Mouse (Mus musculus) embryonic fibroblast, embryonic 13.5 days (primary cell): ENCODE data around the gene Abhd16b.

Experiments used
- CTCF ChIP-seq: IDR thresholded peaks from 2 replicates; pipeline ENCODE4 v1.5.1; 2011; ENCODE audit warnings: mild to moderate bottlenecking, control low read depth, low read length, moderate library complexity, borderline replicate concordance; ENCODE audit not compliant: insufficient read depth
- POLR2A ChIP-seq: IDR thresholded peaks from 2 replicates; pipeline ENCODE4 v1.6.1; 2011; ENCODE audit warnings: low read depth, mild to moderate bottlenecking, control low read depth, low read length, moderate library complexity

DNA sequence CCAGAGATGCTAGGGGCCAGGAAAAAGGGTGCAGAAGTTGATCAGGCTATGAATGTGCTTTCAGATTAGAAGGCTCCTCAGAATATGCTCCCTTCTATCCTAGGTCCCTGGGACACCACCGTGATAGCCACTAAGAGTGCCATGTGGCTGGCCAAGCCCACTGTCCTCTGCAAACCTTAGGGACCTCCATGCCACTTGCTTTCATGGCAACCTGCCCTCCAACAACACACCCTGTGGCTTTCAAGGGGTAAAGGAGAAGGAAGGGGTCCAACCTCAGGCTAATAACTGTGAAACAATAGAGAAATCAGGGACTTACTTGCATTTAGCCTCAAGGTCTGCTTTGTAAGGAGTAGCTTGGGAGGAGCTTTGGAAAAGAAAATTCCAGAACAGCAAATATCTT is 30.4 kb upstream of the Abhd16b start:
- TF ChIP-seq CTCF: no peak
- TF ChIP-seq POLR2A: no peak
